Mouse (Mus musculus) forebrain, embryonic 10.5 days (tissue): Measurements from ENCODE around the gene Cpeb1. TPM values are rescaled to one million over a fixed set of nuclear protein-coding genes. Genes with fewer than 3 reads are reported as not detected.

ENCODE experiments used
- DNase-seq: peaks from one replicate; pipeline ENCODE4 v3.0.0-alpha.2; 2017; ENCODE audit warnings: low spot score; ENCODE audit errors: extremely low spot score
- H3K27ac ChIP-seq: fragments of 300-500 bp; sonication (generic); 2 replicates; pipeline ENCODE4 v1.5.1; 2016; ENCODE audit warnings: mild to moderate bottlenecking
- H3K27me3 ChIP-seq: fragments of 300-500 bp; sonication (generic); 2 replicates; pipeline ENCODE4 v1.6.1; 2016; ENCODE audit warnings: mild to moderate bottlenecking; ENCODE audit not compliant: poor library complexity, severe bottlenecking
- H3K36me3 ChIP-seq: fragments of 300-500 bp; sonication (generic); replicated peaks from 2 replicates; pipeline ENCODE4 v1.6.1; 2016; ENCODE audit warnings: mild to moderate bottlenecking, moderate library complexity
- H3K4me1 ChIP-seq: fragments of 300-500 bp; sonication (generic); 2 replicates; pipeline ENCODE4 v1.6.1; 2016
- H3K4me3 ChIP-seq: fragments of 300-500 bp; sonication (generic); 2 replicates; pipeline ENCODE4 v1.5.1; 2016; ENCODE audit warnings: mild to moderate bottlenecking, moderate library complexity
- H3K9me3 ChIP-seq: fragments of 300-500 bp; sonication (generic); 2 replicates; pipeline ENCODE4 v1.6.1; 2016; ENCODE audit warnings: mild to moderate bottlenecking, moderate library complexity
- WGBS: fragments of 180-500 bp; shearing (Covaris S2); methylation state at CpG from one replicate; pipeline ENCODE4 v1.1.7; 2016; 5-methylcytosine and 5-hydroxymethylcytosine counted together
- polyA plus RNA-seq: library from polyadenylated mRNA; unstranded; fragments of >200 nt; fragmentation: Nextera tagmentation; extraction: Ambion mirVana; gene quantifications from 2 replicates; pipeline ENCODE4 v1.2.1, GENCODE M21; 2016

The Cpeb1 gene
- polyA plus RNA-seq, 1 experiment from 2014 or later, result 0.86 TPM

GRCm38 (mm10) chr7:81464116-81464515 lies 8.9 kb upstream of the Cpeb1 start:
- no peaks in the 10 kb centered on the region for H3K9me3 ChIP-seq
- no peak overlapping the region for H3K4me3 ChIP-seq
- 8% methylated on average over 4 of the region's 4 CpGs for WGBS
- no peaks in the 10 kb centered on the region for H3K4me1 ChIP-seq
- H3K27me3 ChIP-seq, result peaks cover 23% of the 10 kb centered on the region
- peak; percentile 26 for DNase-seq
- H3K36me3 ChIP-seq, result no peaks in the 10 kb centered on the region
- H3K27ac ChIP-seq, result no peak overlapping the region

- DNase-seq, result no peak
Observed at GRCm38 (mm10) chr7:81462815-81463214, 7.5 kb upstream of the Cpeb1 start.

GRCm38 (mm10) chr7:81454331-81455039 lies 780 bp downstream of the Cpeb1 start:
- 2% methylated on average over 87 of the region's 87 CpGs for WGBS
- Histone ChIP-seq H3K27me3 (peaks cover 95% of the 10 kb centered on the region), H3K4me3 (peak overlapping the region; percentile 54), H3K27ac (peak overlapping the region; percentile 53; the same call in 1 of the 2 replicates), H3K9me3 (no peaks in the 10 kb centered on the region), H3K4me1 (peaks cover 29% of the 10 kb centered on the region), H3K36me3 (no peaks in the 10 kb centered on the region)
- peak; percentile 37 for DNase-seq

More at GRCm38 (mm10) chr7:81462815-81463214, 7.5 kb upstream of the Cpeb1 start:
- H3K36me3 ChIP-seq, result no peaks in the 10 kb centered on the region
- 85% methylated on average over 3 of the region's 3 CpGs for WGBS
- no peak overlapping the region for H3K27ac ChIP-seq
- no peaks in the 10 kb centered on the region for H3K4me1 ChIP-seq
- no peak overlapping the region for H3K4me3 ChIP-seq
- no peaks in the 10 kb centered on the region for H3K9me3 ChIP-seq
- peaks cover 36% of the 10 kb centered on the region for H3K27me3 ChIP-seq

GRCm38 (mm10) chr7:81453443-81454274 lies 1.6 kb downstream of the Cpeb1 start:
- peak overlapping the region; percentile 54 for H3K4me3 ChIP-seq
- peaks cover 87% of the 10 kb centered on the region for H3K27me3 ChIP-seq
- DNase-seq, result peak; percentile 53
- no peaks in the 10 kb centered on the region for H3K36me3 ChIP-seq
- H3K27ac ChIP-seq, result no peak overlapping the region
- WGBS, result 5% methylated on average over 77 of the region's 84 CpGs
- H3K4me1 ChIP-seq, result peaks cover 29% of the 10 kb centered on the region
- no peaks in the 10 kb centered on the region for H3K9me3 ChIP-seq

- 6% methylated on average over 21 of the region's 21 CpGs for WGBS
- H3K9me3 ChIP-seq, result no peaks in the 10 kb centered on the region
- H3K4me3 ChIP-seq, result peak overlapping the region; percentile 54
- peak; percentile 42 for DNase-seq
- H3K27me3 ChIP-seq, result peaks cover 80% of the 10 kb centered on the region
- H3K36me3 ChIP-seq, result no peaks in the 10 kb centered on the region
- H3K27ac ChIP-seq, result no peak overlapping the region
- H3K4me1 ChIP-seq, result peaks cover 29% of the 10 kb centered on the region
Observed at GRCm38 (mm10) chr7:81452971-81453441, 2.3 kb downstream of the Cpeb1 start.

GRCm38 (mm10) chr7:81398957-81399356 lies 56.3 kb downstream of the Cpeb1 start:
- Histone ChIP-seq H3K4me3 (no peak overlapping the region), H3K4me1 (no peaks in the 10 kb centered on the region), H3K9me3 (no peaks in the 10 kb centered on the region), H3K36me3 (no peaks in the 10 kb centered on the region), H3K27ac (no peak overlapping the region), H3K27me3 (no peaks in the 10 kb centered on the region)
- 62% methylated on average over 2 of the region's 2 CpGs for WGBS
- DNase-seq, result no peak

- Histone ChIP-seq H3K4me1 (no peaks in the 10 kb centered on the region), H3K36me3 (no peaks in the 10 kb centered on the region), H3K27me3 (no peaks in the 10 kb centered on the region), H3K4me3 (no peak overlapping the region), H3K27ac (no peak overlapping the region), H3K9me3 (no peaks in the 10 kb centered on the region)
- 78% methylated on average over 1 of the region's 1 CpGs for WGBS
- no peak for DNase-seq
Observed at GRCm38 (mm10) chr7:81379363-81379762, 75.9 kb downstream of the Cpeb1 start.

GRCm38 (mm10) chr7:81372337-81372920 lies 82.8 kb downstream of the Cpeb1 start:
- Histone ChIP-seq H3K4me3 (peak overlapping the region; percentile 30; the same call in 1 of the 2 replicates), H3K36me3 (no peaks in the 10 kb centered on the region), H3K4me1 (peaks cover 11% of the 10 kb centered on the region), H3K9me3 (no peaks in the 10 kb centered on the region), H3K27me3 (peaks cover 15% of the 10 kb centered on the region), H3K27ac (no peak overlapping the region)
- peak; percentile 37 for DNase-seq
- 4% methylated on average over 13 of the region's 13 CpGs for WGBS

- H3K4me3 ChIP-seq, result peak overlapping the region; percentile 30; the same call in 1 of the 2 replicates
- H3K9me3 ChIP-seq, result no peaks in the 10 kb centered on the region
- H3K4me1 ChIP-seq, result peaks cover 11% of the 10 kb centered on the region
- H3K27me3 ChIP-seq, result peaks cover 15% of the 10 kb centered on the region
- no peak overlapping the region for H3K27ac ChIP-seq
- DNase-seq, result no peak
- 19% methylated on average over 5 of the region's 5 CpGs for WGBS
- H3K36me3 ChIP-seq, result no peaks in the 10 kb centered on the region
Observed at GRCm38 (mm10) chr7:81371811-81372210, 83.5 kb downstream of the Cpeb1 start.

- H3K27ac ChIP-seq, result no peak overlapping the region
- peaks cover 11% of the 10 kb centered on the region for H3K4me1 ChIP-seq
- H3K9me3 ChIP-seq, result no peaks in the 10 kb centered on the region
- H3K4me3 ChIP-seq, result no peak overlapping the region
- peaks cover 15% of the 10 kb centered on the region for H3K27me3 ChIP-seq
- WGBS, result 70% methylated on average over 3 of the region's 3 CpGs
- no peak for DNase-seq
- H3K36me3 ChIP-seq, result no peaks in the 10 kb centered on the region
Observed at GRCm38 (mm10) chr7:81369724-81370123, 85.5 kb downstream of the Cpeb1 start.

- no peak for DNase-seq
- no peaks in the 10 kb centered on the region for H3K36me3 ChIP-seq
- peaks cover 7% of the 10 kb centered on the region for H3K27me3 ChIP-seq
- no peak overlapping the region for H3K27ac ChIP-seq
- 81% methylated on average over 3 of the region's 3 CpGs for WGBS
- no peaks in the 10 kb centered on the region for H3K9me3 ChIP-seq
- H3K4me1 ChIP-seq, result peaks cover 11% of the 10 kb centered on the region
- H3K4me3 ChIP-seq, result no peak overlapping the region
Observed at GRCm38 (mm10) chr7:81367946-81368345, 87.3 kb downstream of the Cpeb1 start.

GRCm38 (mm10) chr7:81356975-81357374 lies 98.3 kb downstream of the Cpeb1 start:
- no peak for DNase-seq
- no peak overlapping the region for H3K4me3 ChIP-seq
- no peaks in the 10 kb centered on the region for H3K36me3 ChIP-seq
- no peaks in the 10 kb centered on the region for H3K9me3 ChIP-seq
- H3K4me1 ChIP-seq, result peaks cover 15% of the 10 kb centered on the region
- WGBS, result 84% methylated on average over 7 of the region's 7 CpGs
- H3K27ac ChIP-seq, result no peak overlapping the region
- H3K27me3 ChIP-seq, result no peaks in the 10 kb centered on the region
